Mouse (Mus musculus): Measurements from ENCODE around the gene Col13a1.

Gene Col13a1

GRCm38 (mm10) chr10:61968003-61968553 is 10.8 kb downstream of the Col13a1 start:
- DNase-seq (ENCODE audit: low read depth) = no peak

GRCm38 (mm10) chr10:61967207-61967606 is 11.7 kb downstream of the Col13a1 start:
- no peak for DNase-seq (ENCODE audit: low read depth)

- DNase-seq (ENCODE audit: low read depth) = no peak
Observed at GRCm38 (mm10) chr10:61965386-61965841, 13.5 kb downstream of the Col13a1 start.

GRCm38 (mm10) chr10:61956718-61957117 is 22.2 kb downstream of the Col13a1 start:
- DNase-seq (ENCODE audit: low read depth) = no peak

GRCm38 (mm10) chr10:61953916-61954315 is 25.0 kb downstream of the Col13a1 start:
- DNase-seq (ENCODE audit: low read depth) = no peak

- DNase-seq (ENCODE audit: low read depth) = no peak
Observed at GRCm38 (mm10) chr10:61949542-61949941, 29.4 kb downstream of the Col13a1 start.

- no peak for DNase-seq (ENCODE audit: low read depth)
Observed at GRCm38 (mm10) chr10:61944386-61944785, 34.5 kb downstream of the Col13a1 start.

- no peak for DNase-seq (ENCODE audit: low read depth)
Observed at GRCm38 (mm10) chr10:61943480-61943879, 35.4 kb downstream of the Col13a1 start.

GRCm38 (mm10) chr10:61942719-61943118 is 36.2 kb downstream of the Col13a1 start:
- no peak for DNase-seq (ENCODE audit: low read depth)

- no peak for DNase-seq (ENCODE audit: low read depth)
Observed at GRCm38 (mm10) chr10:61936211-61937121, 42.4 kb downstream of the Col13a1 start.

GRCm38 (mm10) chr10:61931678-61932077 is 47.2 kb downstream of the Col13a1 start:
- DNase-seq (ENCODE audit: low read depth) = no peak

- DNase-seq (ENCODE audit: low read depth) = no peak
Observed at GRCm38 (mm10) chr10:61929901-61930300, 49.0 kb downstream of the Col13a1 start.

- no peak for DNase-seq (ENCODE audit: low read depth)
Observed at GRCm38 (mm10) chr10:61928725-61929651, 49.9 kb downstream of the Col13a1 start.

GRCm38 (mm10) chr10:61925691-61926090 is 53.2 kb downstream of the Col13a1 start:
- DNase-seq (ENCODE audit: low read depth) = no peak

- no peak for DNase-seq (ENCODE audit: low read depth)
Observed at GRCm38 (mm10) chr10:61920655-61921365, 58.1 kb downstream of the Col13a1 start.

- DNase-seq (ENCODE audit: low read depth) = no peak
Observed at GRCm38 (mm10) chr10:61919924-61920654, 58.8 kb downstream of the Col13a1 start.

GRCm38 (mm10) chr10:61919496-61919895 is 59.4 kb downstream of the Col13a1 start:
- DNase-seq (ENCODE audit: low read depth) = no peak

- no peak for DNase-seq (ENCODE audit: low read depth)
Observed at GRCm38 (mm10) chr10:61917066-61917465, 61.8 kb downstream of the Col13a1 start.

GRCm38 (mm10) chr10:61911770-61912169 is 67.1 kb downstream of the Col13a1 start:
- DNase-seq (ENCODE audit: low read depth) = no peak

GRCm38 (mm10) chr10:61909004-61909403 is 69.9 kb downstream of the Col13a1 start:
- no peak for DNase-seq (ENCODE audit: low read depth)

GRCm38 (mm10) chr10:61906226-61906625 is 72.7 kb downstream of the Col13a1 start:
- DNase-seq (ENCODE audit: low read depth) = peak; percentile 26

All from induced T-regulatory cell, adult 2 months (primary cell).